Mouse (Mus musculus) liver, embryonic 14.5 days (tissue): ENCODE results near the gene Pms1. TPM values are rescaled to one million over a fixed set of nuclear protein-coding genes. Genes with fewer than 3 reads are reported as not detected.

Experiments
- ATAC-seq: fragments of 200-750 bp; cut with Nextera tagmentation; 2 replicates; pipeline ENCODE4 v1.8.0; 2017; ENCODE audit warnings: moderate number of reproducible peaks, mild to moderate bottlenecking, moderate library complexity; ENCODE audit not compliant: insufficient read depth
- DNase-seq, 3 experiments: peaks; one replicate each; pipeline ENCODE4 v3.0.0-alpha.2; 2012 to 2013; ENCODE audit warnings: low read depth in 3 of 3, low spot score in 3 of 3
- H3K27ac ChIP-seq: fragments of 300-500 bp; sonication (generic); 2 replicates; pipeline ENCODE4 v1.5.1; 2014; ENCODE audit warnings: moderate library complexity, mild to moderate bottlenecking, control low read depth, inconsistent platforms
- H3K27me3 ChIP-seq: fragments of 300-500 bp; sonication (generic); 2 replicates; pipeline ENCODE4 v1.6.1; 2014; ENCODE audit warnings: mild to moderate bottlenecking, low read length, moderate library complexity; ENCODE audit not compliant: control insufficient read depth, insufficient read depth
- H3K36me3 ChIP-seq: fragments of 300-500 bp; sonication (generic); replicated peaks from 2 replicates; pipeline ENCODE4 v1.6.1; 2014; ENCODE audit warnings: low read depth; ENCODE audit not compliant: control insufficient read depth, insufficient read depth
- H3K4me1 ChIP-seq, 2 experiments: fragments of 200-500 bp in 1 of 2; fragments of 300-500 bp in 1 of 2; sonication (generic) in 1 of 2; replicated peaks; 2 replicates each; pipeline ENCODE4 v1.6.1; 2012 to 2014; ENCODE audit warnings: antibody characterized with exemption in 1 of 2, inconsistent platforms in 1 of 2, low read length in 1 of 2; ENCODE audit not compliant: control insufficient read depth in 2 of 2, insufficient read depth in 2 of 2
- H3K4me2 ChIP-seq: fragments of 300-500 bp; sonication (generic); 2 replicates; pipeline ENCODE4 v1.6.1; 2014; ENCODE audit warnings: low read depth, mild to moderate bottlenecking, control low read depth, moderate library complexity
- H3K4me3 ChIP-seq, 2 experiments: fragments of 200-500 bp in 1 of 2; fragments of 300-500 bp in 1 of 2; sonication (generic) in 1 of 2; 2 replicates each; pipeline ENCODE4 v1.5.1; 2012 to 2014; ENCODE audit warnings: low read depth in 2 of 2, low read length in 2 of 2, mild to moderate bottlenecking in 2 of 2, control low read depth in 1 of 2, inconsistent platforms in 1 of 2, moderate library complexity in 1 of 2; ENCODE audit not compliant: insufficient read depth in 1 of 2
- H3K9ac ChIP-seq: fragments of 300-500 bp; sonication (generic); replicated peaks from 2 replicates; pipeline ENCODE4 v1.6.1; 2014; ENCODE audit warnings: mild to moderate bottlenecking, control low read depth, moderate library complexity
- H3K9me3 ChIP-seq: fragments of 300-500 bp; sonication (generic); 2 replicates; pipeline ENCODE4 v1.6.1; 2016; ENCODE audit warnings: low read length, mixed read lengths; ENCODE audit not compliant: control insufficient read depth
- CTCF ChIP-seq: IDR thresholded peaks from 2 replicates; pipeline ENCODE4 v1.5.1; 2016; ENCODE audit warnings: antibody characterized with exemption, low read depth, control low read depth
- EP300 ChIP-seq: IDR thresholded peaks from 2 replicates; pipeline ENCODE4 v1.6.1; 2016; ENCODE audit warnings: antibody characterized with exemption, low read depth
- WGBS: fragments of 180-500 bp; shearing (Covaris S2); extraction: QIAGEN DNeasy Blood & Tissue Kit; methylation state at CpG from one replicate; pipeline ENCODE4 v1.1.7; 2014; ENCODE audit not compliant: insufficient replicate concordance; 5-methylcytosine and 5-hydroxymethylcytosine counted together
- polyA plus RNA-seq, 2 experiments: library from polyadenylated mRNA; depleted of rRNA in 1 of 2; stranded (reverse) in 1 of 2; unstranded in 1 of 2; fragments of >200 nt; fragmentation: Nextera tagmentation in 1 of 2; extraction: Ambion mirVana in 1 of 2; gene quantifications; 2 replicates each; pipeline versions ENCODE4 v1.2.1 to v1.2.3; 2012 to 2014

Pms1 gene
- polyA plus RNA-seq, 2 experiments = 3.1 to 8.2 TPM

- Histone ChIP-seq H3K4me1 (no peaks in the 10 kb centered on the region), H3K9ac (no peak overlapping the region), H3K27me3 (no peaks in the 10 kb centered on the region), H3K4me2 (no peak overlapping the region), H3K27ac (no peak overlapping the region), H3K9me3 (no peaks in the 10 kb centered on the region), H3K4me3 (no peak overlapping the region), H3K36me3 (no peaks in the 10 kb centered on the region)
- ATAC-seq (no peak), DNase-seq (no peak)
- WGBS = 72% methylated on average over 2 of the region's 2 CpGs
- TF ChIP-seq EP300 (no peak), CTCF (no peak)
Measured at GRCm38 (mm10) chr1:53201630-53202199, 95.1 kb downstream of the Pms1 start.

- ATAC-seq (no peak), DNase-seq (no peak)
- no peak for TF ChIP-seq EP300
- no peak for TF ChIP-seq CTCF
- Histone ChIP-seq H3K4me2 (no peak overlapping the region), H3K4me1 (no peaks in the 10 kb centered on the region; a peak in 1 of 4 replicates), H3K27me3 (no peaks in the 10 kb centered on the region), H3K36me3 (no peaks in the 10 kb centered on the region), H3K9ac (no peak overlapping the region), H3K4me3 (no peak overlapping the region), H3K9me3 (no peaks in the 10 kb centered on the region), H3K27ac (no peak overlapping the region)
- 48% methylated on average over 3 of the region's 3 CpGs for WGBS
Measured at GRCm38 (mm10) chr1:53194536-53194935, 102.3 kb downstream of the Pms1 start.

DNA sequence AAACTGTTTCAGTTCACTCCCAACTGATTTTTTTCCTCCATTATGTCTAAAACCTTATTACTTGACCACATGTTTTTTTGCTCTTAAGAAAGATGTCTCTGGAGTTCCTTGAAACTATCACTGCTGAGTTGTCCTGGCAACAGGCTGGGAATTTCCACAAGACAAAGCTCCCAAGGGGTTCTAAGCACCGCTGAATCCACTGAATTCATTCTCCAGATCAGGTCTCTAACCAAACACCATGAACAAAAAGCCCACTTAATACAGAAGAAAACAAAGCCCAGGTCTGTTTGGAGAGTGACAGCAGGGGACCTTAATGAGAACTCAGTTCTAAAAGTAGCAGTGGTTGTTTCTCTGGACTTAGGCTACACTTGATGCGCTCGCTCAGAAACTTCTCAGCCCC lies 105.6 kb downstream of the Pms1 start:
- Histone ChIP-seq H3K9me3 (no peaks in the 10 kb centered on the region), H3K4me3 (no peak overlapping the region), H3K4me1 (no peaks in the 10 kb centered on the region; a peak in 1 of 4 replicates), H3K9ac (no peak overlapping the region), H3K27ac (no peak overlapping the region), H3K36me3 (no peaks in the 10 kb centered on the region), H3K27me3 (no peaks in the 10 kb centered on the region), H3K4me2 (no peak overlapping the region)
- WGBS = 85% methylated on average over 3 of the region's 3 CpGs
- DNase-seq (no peak), ATAC-seq (no peak)
- TF ChIP-seq CTCF = no peak
- TF ChIP-seq EP300 = no peak

GRCm38 (mm10) chr1:53189620-53190019 lies 107.2 kb downstream of the Pms1 start:
- Histone ChIP-seq H3K9ac (no peak overlapping the region), H3K36me3 (no peaks in the 10 kb centered on the region), H3K4me1 (no peaks in the 10 kb centered on the region; a peak in 1 of 4 replicates), H3K4me2 (no peak overlapping the region), H3K27me3 (no peaks in the 10 kb centered on the region), H3K4me3 (no peak overlapping the region), H3K9me3 (no peaks in the 10 kb centered on the region), H3K27ac (no peak overlapping the region)
- WGBS = 64% methylated on average over 3 of the region's 3 CpGs
- ATAC-seq = no peak
- TF ChIP-seq CTCF (no peak), EP300 (no peak)
- no peak for DNase-seq

DNA sequence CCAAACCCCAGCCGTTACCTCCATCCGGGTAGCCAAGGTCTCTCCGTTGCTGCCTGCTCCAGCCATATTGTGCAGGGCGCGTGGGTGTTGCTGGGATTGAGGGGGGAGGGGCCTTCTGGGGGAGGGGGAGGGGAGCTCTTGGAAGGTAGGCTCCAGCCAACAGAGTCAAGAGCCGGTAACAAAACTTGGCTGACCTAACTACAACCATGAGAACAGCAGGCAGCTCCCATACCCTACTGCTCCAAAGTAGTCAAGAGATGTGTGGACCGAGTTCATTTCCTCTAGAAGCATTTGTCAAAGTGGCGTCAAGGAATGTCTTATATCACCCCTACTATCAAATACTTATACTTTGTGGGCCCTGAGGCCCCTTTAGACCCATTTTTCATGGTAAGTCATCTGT lies 109.3 kb downstream of the Pms1 start, which contains the start of gene 1700019A02Rik:
TSS of gene 1700019A02Rik (minus strand) at position 101 of the 400 bp plus-strand sequence.
- 82% methylated on average over 8 of the region's 8 CpGs for WGBS
- ATAC-seq (no peak), DNase-seq (no peak)
- no peaks in the 10 kb centered on the region for H3K27me3 ChIP-seq
- H3K36me3 ChIP-seq = no peaks in the 10 kb centered on the region
- no peaks in the 10 kb centered on the region; a peak in 1 of 4 replicates for H3K4me1 ChIP-seq
- H3K9ac ChIP-seq = no peak within 1 kb of the TSS
- no peaks in the 10 kb centered on the region for H3K9me3 ChIP-seq
- H3K4me3 ChIP-seq = no peak within 1 kb of the TSS
- H3K4me2 ChIP-seq = no peak within 1 kb of the TSS
- TF ChIP-seq EP300 = no peak
- H3K27ac ChIP-seq = no peak within 1 kb of the TSS
